Mouse (Mus musculus): Measurements from ENCODE around the gene B3galnt1. TPM values are rescaled to one million over a fixed set of nuclear protein-coding genes. Genes with fewer than 3 reads are reported as not detected.
"Not testable (repeated sequence)": the region's sequence is repeated elsewhere in the genome, so short reads cannot be mapped to it uniquely, and the experiment has no call there.

Gene B3galnt1
- total RNA-seq, 2 experiments from 2014 or later = 8.9 to 10.0 TPM

DNA sequence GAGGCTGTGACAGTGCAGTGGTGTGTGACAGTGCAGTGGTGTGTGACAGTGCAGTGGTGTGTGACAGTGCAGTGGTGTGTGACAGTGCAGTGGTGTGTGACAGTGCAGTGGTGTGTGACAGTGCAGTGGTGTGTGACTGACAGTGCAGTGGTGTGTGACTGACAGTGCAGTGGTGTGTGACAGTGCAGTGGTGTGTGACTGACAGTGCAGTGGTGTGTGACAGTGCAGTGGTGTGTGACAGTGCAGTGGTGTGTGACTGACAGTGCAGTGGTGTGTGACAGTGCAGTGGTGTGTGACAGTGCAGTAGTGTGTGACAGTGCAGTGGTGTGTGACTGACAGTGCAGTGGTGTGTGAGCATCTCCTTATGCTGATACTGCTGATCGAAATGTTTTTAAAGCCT is 33.2 kb downstream of the B3galnt1 start:
- not testable (repeated sequence) for DNase-seq

DNA sequence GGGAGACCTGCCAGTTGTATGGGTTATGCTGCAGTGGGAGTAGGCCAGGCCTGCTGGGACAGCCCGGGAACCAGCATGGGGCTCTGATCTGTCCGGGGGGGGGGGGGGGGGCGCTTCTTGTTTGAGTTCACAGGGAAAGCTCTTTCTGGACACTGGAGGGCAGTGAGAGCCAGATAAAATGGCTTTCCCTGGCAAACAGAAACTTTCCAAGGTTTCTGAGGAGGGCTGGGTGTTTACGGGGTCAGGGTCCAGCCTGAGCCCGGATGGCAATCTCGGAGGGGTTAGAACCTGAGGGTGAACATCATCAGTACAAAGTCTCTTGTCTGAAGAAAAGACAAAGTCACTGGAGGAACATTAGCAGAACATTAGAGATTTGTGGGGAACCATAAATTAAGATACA is 35.4 kb downstream of the B3galnt1 start:
- no peak for DNase-seq

DNA sequence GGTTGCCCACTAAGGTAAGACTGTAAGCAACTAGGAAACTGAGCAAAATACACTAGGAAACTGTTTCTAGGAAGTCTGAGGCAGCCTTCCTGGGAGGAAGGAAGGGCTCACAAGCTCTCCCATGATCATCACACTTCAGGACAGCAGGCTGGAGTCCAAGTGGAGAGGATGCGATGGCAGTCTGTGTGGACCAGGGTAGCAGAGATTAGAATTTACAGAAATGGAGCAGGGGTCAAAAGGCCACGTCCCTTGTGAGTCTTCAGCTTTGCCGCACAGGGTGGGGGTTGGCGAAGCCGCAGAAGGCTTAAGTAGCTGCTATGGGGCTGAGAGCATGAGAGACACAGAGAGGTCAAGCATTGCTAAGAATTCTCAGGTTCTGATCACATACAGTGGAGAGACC is 37.1 kb downstream of the B3galnt1 start:
- no peak for DNase-seq

DNA sequence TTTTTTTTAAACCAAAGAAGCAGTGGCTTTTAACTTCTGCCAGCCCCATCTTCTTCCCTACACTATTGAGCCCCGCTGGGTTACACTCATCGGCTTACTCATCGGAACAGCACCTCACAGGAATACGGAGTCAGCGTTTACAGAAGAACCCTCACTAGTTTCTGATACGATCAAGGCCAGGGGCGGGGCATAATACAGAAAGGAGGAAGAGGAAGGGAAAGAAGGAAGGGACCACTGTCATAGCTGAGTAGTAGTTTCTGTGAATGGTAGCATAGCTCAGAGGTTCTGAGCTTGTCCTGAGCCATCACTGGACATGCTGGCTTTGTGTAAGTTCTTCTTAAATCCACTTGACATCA is 38.8 kb downstream of the B3galnt1 start:
- DNase-seq = no peak

DNA sequence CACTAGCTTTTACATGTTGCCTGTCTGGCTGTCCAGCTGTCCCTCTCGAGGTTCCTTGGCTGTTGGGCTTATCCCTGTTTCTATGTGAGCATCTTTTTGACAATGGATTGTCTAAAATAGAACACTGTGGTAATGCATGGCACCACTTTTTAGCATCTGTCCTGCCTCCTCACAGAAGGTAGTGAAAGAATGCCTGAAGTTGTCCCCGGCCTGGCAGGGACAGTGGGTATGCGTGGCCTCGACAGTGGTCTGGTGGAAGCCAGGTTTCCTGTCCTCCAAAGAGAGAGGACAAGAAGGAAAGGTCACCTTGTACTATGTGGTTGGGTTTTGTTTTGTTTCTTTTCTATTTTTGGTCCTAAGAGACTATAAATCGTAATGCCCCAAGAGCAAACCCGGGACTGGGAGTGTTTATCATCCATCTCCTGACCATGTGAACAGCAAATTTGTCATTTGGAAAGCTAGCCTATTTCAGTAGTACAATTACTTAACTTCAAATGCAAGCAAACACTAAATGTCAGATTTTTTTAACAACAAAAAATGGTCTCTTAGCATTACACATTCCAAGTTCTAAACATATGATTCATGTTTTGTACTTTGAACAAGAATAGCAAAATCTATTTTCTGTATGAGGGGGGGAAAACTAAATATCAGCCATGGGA is 39.3 kb downstream of the B3galnt1 start:
- DNase-seq = no peak

DNA sequence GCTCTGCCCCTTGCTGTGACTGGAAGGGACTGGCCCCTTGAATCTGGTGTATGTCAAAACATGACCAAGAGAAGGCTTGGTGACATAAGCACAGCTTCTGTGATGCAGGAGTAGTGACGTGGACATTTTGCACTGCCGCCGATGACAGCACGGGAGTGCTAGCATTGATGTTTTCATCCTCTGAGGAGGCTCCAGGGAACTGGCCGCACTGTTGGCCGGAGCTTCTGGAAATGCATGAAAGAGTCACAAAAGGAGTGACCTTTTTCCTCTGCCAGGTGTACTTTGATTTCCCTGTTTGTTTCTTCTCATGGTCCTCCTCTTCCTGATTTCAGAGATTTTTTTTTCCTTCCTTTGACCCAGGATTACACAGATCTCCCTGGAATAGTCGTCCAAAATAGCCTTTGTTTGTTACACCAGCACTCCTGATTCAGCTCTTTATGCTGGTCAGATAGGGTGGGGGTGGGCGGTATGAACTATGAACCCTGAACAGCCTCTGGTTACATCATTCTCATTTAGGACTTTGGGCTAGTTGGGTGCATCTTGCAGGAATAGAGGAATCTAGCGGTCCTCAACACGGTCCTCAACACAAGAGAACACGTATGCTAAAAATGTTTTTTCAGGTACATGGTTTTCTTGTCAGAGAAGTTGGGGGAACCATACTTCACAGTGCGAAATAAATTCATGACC is 42.5 kb downstream of the B3galnt1 start:
- DNase-seq = no peak

DNA sequence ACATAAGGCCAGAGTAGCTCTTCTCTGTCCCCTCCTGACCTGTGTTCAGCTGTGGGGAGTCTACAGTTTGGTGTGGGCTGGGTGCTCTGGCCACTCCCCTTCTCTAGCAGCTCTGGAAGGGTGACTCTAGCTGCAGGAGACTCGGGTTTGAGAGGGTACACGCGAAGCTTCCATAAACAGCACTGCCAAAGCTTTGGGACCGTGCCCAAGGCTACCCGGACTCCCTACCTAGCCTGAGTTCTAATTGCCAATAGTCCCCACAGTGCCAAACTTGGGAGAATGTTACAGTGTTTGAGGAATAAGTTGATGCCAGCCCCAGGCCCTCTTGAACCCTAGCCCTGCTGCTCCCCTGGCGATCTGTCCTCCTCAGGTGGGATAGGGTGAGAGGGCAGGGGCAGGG is 43.2 kb downstream of the B3galnt1 start:
- DNase-seq = no peak

DNA sequence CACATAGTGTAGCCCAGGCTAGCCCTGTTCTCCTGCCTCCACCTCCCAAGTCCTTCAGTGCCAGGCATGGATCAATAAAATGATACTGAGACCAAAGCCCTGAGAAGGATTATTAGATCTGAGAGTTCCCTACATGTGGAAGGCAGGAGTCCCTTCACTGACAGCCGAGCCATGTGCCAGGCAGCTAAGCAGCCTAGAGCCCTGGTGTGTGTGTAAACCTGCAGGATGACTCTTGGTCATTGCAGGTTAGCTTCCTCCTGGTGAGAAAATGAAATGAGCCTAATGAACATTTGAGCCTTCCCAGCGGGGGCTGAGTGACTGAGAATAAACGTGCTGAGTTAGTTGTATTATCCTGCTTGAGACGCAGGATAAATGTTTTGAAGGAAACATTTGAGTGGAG is 49.2 kb downstream of the B3galnt1 start:
- DNase-seq = no peak

DNA sequence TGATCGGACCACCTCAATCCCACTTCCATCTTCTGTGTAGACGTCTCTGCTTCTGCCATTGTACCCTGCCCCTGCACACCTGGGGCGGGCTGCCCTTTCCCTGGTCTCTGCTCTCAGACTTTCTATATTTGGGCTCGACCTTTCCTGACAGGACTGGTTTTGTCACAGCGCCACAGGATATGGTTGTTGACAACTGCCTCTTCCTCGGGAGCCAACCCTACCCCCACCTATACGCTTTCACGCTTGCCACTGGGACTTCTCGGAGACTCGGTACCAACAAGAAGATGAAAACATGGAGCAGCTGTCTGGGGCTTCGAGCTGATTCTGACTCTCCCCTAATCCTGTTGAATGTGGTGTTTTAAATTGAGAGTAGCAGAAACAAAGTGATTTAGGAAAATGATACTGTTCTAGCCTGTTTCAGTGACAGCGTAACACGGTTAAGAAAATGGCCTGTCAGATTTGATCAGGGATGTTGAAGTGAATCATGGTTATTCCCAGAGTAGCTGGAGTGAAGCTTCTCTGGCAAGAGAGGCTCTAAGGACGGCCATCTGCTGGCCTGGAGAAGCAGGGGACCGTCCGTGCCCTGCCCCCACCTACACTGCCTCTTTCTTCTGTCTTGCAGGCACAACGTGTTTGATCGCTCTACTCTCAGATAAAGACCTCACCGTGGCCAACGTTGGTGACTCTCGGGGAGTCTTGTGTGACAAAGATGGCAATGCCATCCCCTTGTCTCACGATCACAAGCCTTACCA is 49.9 kb downstream of the B3galnt1 start:
- DNase-seq = no peak

DNA sequence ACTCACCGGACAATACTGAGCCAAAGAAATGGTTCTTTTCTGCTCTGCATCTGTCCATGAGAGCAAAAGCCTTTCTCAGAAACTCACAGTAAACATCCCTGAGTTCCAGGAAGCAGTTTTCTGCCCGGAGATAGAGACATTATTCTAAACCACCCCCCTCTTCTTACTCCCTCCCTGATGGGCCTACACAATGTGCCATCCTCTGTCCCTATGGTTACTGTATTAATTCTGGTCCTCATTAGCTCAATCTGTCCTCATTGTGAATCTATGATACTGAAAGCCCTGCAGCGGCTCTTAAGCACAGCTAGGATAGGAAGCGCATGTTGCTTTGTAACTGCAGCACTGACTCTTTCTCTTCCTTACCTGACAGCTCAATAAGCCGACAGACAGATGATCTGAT is 53.7 kb downstream of the B3galnt1 start:
- DNase-seq = no peak

DNA sequence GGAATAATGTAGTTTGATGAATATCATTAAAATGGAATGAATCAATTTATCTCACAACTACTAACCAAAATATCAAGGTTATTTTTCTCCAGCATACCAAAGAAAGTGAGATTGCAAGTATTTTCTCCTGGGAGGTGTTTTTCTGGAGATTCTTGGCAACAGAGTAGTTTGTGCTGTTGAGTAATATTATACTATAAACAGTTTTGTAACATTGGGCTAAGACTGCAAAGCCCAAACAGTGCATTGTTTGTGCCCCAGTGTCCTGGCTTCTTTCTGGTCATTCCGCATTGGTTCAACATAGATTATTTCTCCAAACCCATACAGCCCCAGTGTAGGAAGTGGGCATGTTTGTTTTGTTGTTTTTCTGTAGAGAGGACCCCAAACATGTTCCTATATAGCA is 55.0 kb downstream of the B3galnt1 start:
- no peak for DNase-seq

DNA sequence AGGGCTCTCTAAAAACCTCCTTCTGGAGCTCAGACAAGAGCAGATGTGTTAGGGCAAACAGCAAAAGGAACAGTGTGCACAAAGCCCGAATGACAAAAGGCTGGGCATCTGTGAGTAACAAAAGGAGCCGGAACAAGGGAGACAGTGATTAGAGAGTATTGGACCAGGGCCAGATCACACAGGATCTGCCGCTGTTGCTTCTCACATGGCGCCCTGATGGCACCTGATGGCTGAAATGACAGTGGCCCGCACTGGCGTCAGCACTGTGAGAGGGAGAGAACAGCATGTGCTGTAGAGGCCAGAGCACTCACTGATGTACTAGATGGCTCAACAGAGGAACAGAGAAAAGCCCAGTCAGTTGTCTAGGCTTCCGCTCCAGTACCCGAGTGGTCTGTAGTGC is 55.8 kb downstream of the B3galnt1 start:
- no peak for DNase-seq

DNA sequence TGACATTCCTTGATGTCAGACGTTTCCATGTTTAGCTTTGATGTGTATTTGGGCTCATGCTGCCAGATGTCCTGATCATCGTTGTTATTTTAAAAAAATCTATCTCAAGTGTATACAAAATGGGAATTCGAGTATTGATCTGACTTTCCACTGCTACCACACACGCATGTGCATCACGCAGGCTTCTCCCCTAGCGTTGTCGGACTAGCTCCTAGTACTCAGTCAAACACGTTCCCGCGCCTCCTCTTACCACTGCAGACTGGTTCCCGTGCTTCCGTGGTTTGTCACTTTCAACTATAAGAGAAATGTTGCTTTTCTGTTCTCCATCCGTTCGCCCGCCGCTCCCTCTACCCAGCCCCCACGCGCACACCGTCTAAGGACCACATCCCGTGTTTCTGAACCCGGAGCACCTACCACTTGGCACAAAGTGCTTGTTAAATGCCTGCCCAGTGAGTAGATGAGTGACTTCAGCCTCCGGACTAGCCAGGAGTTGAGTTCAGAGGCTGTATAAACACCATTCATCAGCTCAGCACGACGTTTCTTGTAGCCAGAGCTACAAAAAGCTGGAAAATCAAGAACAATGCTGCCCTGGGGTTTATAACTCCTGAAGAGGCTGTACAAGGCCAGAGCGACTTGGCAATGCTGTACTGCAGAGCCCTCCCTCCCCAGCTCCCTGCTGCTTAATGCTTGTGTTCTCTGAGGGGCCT is 62.7 kb downstream of the B3galnt1 start:
- no peak for DNase-seq

DNA sequence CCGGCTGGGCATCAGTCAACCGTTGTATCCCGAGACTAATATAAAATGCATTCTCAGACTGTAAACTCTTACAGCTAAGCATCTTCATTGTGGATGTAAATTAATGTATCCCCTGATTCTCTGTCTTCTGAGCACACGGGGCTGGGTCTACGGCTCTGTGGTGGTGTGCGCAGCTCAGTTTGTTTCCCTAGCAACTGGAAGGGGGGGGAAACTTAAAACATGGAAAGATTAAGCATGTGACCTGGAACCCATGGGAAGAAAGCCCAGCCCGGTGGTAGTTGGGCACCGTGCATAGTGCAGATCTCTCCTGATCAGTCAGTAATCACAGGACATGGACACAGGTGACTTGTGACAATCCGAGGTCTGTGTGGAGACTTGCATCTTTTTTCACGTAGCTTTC is 63.3 kb downstream of the B3galnt1 start:
- DNase-seq = no peak

DNA sequence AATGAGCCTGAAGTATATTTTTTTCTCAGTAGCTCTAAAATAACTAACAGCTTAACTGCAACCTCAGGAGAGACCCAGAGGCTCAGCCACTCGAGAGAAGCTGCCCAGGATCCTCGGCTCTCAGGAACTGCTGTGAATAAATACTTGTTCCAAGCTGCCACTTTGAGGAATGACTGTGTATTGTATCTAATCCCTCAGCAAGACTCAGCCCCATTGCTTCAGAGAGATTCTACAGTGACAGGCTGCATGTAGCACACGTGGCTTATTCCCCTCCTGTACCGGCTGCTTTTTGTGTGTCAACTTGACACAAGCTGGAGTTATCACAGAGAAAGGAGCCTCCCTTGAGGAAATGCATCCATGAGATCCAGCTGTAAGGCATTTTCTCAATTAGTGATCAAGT is 66.1 kb downstream of the B3galnt1 start:
- no peak for DNase-seq

DNA sequence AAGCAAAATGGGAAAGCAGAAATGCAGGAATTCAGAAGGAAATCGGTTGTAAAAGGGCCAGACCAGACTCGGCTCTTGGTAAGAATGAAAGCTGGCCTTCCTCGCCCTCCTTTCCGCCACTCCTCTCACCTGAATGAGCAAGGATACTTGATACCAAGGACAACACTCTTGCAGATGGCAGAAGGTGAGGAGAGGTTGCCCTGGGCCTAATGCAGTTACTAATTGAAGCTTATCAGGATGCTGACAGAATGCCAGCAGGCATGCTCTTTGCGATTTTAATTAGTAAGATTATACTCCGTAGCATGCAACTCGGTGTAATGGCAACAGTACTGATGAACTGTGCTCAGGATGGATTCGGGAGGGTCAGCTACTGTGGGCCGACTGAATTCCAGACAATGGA is 67.2 kb downstream of the B3galnt1 start:
- DNase-seq = no peak

DNA sequence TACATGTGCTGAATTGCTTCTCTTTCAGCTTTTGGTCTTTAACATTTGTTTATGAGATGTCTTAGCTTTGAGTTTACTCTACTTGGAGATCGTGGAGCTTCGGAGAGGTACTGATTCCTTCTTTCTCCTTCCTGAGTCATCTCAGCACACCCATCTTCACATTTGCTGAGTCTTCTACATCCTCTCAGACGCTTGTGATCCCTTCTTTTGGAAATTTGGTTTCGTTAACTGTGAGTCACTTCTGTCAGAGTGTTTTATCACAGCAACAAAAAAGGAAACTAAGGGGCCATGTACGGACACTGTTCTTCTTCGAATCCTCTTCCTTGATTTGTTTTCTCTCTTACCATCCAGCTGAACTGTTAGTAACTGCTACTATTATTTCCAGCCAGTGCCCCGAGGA is 69.2 kb downstream of the B3galnt1 start:
- DNase-seq = no peak

DNA sequence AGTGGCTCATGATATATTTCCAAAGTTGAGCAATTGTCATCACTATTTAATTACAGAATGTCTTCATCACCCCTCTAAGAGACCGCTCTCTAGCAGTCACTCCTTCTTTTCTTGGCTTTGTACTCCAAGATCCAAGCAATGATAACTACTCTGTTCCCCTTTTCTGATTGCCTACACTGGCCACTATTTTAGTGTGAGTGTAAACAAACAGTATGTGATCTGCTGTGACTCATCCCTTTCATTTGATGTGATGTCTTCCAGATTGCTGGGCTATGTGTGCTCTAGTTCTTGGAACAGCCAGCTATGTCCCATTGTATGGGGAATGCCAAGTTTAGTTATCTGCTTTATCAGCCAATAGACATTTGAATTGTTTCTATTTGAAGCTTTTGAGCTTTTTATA is 71.4 kb downstream of the B3galnt1 start:
- no peak for DNase-seq

DNA sequence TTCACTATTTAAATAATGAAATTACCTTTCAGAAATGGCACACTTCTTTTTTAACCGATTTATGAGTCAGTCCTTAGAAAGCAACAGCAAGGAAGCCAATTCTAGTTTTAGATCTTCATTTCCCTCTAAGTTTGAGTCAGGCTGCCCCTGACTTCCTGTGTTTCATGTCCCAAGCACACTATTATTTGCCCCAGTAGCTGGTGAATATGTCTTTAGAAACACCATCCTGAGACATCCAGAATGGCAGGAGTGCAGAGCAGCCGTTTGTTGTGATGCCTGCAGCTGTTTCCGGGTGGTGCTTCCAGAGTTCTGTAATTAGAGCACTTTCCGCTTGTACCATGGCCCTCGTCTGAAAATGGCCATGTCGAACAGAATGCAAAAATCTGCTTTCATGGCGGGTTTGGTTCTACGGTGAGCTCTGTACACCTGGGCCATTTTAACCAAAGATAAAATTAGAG is 73.7 kb downstream of the B3galnt1 start:
- no peak for DNase-seq

DNA sequence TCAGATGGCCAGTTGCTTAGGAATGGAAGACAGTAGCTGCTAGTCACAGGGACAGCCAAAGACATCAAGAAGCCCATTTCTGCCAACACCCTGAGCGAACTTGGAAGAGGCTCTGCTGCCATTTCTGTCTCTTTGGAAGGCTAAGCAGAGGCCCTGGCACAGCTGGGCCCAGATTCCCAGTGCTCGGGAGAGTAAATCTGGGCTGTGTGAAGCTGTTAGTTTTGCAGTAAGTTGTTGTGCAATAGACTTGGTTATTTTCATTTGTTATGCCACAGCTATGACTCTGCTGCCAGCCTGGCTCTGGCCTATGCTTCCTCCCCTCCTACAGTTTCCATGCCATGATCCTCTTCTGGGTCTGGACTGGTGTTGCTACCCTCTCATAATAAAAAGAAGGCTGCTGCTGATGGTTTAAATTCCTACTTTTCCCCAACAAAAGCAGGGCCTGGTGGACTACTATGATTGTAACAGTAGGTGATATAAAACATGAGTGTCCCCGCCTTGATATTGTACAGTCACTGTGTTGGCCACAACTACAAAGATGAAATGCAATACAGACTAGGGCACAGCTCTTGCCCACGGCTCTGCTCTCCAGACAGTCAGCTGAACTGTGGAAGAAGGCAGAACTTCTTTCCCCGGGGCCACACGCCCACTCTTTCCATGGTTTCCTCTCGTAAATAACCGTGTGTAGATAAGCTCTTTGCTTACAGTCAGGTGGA is 74.2 kb downstream of the B3galnt1 start:
- DNase-seq = no peak
